Mouse (Mus musculus): ENCODE data around the gene Tspan33.

Tspan33 gene

DNA sequence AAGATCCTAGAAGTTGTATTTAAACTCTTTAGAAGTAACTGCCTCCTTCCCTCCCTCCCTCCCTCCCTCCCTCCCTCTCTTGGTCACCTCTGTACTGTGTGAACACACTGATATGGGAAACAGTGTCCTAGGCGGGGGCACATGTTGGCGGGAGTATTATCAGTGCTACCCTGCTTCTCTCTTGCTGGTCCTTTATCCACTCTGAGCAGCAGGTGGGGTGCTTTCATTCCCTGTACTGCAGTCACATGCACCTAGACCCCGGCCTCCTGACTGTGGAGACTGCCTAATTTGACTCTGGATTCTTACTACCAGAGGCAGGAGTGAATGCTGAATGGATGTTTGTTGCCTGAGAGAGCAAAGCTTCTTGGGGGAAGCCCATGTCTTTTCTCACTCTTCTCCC is 3.5 kb downstream of the Tspan33 start:
- no peak for ATAC-seq (ENCODE audit: low TSS enrichment)

DNA sequence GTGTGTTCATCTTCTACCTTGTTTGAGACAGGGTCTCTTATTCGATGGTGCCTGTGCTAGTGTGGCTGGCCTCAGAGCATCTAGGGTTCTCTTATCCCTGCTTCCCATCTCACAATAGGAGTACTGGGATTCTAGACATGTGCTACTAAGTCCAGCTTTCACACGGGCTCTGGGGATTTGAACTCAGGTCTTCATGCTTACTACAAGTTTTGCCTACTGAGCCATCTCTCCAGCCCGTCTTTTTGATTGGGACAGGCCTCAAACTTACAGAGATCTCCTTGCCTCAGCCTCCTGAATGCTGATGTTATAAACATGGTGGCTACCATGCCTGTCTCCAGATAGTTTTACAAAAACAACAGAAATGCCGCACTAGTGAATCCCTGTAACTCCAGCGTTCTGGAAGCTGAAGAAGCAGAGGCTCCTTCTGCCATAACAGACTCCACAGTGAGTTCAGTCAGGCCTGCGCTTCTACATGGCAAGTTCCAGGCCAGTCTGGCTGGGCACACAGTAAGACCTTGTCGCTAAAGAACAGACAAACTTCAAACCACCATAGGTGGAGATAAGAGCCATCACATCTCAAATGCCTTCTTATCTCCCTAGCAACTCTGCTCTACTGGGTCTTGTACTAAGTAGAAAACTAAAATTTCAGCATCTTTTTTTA is 5.2 kb downstream of the Tspan33 start:
- no peak for ATAC-seq (ENCODE audit: low TSS enrichment)

DNA sequence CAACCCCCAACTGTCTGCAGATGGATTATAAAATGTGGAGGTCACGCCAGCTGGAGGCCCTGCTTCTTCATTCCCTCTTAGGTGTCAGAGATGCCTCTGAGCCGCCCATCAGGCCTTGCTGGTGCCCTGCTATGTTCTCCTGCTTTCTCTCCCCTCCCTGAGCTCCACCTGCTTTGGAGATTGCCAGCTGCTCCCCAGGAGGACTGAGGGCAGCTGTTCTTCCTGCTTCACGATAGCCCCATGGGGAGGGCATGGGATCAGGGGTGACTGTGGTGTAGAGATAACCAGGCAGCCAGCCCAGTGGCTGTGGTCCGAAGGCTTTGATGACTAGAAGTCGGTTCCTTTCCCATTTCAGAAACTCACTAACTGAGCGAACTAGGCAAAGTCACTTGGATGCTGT is 7.0 kb downstream of the Tspan33 start:
- no peak for ATAC-seq (ENCODE audit: low TSS enrichment)

DNA sequence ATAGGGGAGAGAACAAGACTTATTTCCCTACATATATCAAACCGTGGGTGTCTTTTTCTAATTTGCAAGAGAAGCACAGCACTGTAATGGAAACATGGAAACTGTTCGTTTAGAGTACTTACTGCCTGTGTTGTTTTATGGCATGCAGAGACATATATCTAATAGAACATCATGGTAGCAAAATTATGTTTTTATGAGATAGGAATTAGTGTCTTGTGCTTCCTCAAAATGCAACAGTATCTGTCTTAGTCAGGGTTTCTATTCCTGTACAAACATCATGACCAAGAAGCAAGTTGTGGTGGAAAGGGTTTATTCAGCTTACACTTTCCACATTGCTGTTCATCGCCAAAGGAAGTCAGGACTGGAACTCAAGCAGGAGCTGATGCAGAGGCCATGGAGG is 8.1 kb downstream of the Tspan33 start:
- no peak for ATAC-seq (ENCODE audit: low TSS enrichment)

DNA sequence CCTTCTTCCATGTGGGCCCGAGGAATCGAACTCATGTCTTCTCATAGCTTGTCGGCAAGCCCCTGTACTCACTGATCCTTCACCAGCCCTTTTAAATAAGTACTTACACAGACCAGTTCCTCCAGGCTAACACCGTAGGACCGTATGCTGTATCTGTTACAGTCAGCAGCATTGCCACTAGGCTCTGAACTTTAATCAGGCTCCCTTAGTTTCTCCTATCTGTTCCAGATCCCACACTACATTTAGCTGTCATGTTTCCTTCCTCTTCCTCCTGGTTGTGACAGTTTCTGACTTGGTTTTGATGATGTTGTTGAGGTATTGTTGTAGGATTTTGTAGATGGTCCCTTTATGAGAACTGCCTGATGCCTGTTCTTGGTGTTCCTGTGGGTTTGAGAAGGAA is 10.1 kb downstream of the Tspan33 start:
- ATAC-seq (ENCODE audit: low TSS enrichment) = no peak

DNA sequence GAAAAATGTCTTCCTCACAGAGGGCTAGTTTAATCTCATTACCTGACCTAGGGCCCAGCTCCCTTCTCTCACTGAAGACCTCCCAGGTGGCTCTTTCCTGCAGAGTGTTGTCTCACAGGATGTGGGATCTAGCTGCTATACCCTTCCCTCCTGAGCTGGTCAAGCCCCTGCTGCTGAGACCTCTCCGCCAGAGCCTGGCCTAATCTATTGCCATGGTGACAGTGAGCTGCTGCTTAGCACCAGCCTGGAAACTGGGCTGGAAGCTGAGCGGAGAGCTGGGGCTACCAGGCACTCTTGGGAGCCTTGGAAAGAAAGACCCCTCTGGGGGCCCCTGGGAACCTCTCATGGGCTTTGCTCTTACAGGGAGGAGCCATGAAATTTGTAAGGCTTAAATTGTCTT is 13.9 kb downstream of the Tspan33 start:
- no peak for ATAC-seq (ENCODE audit: low TSS enrichment)

DNA sequence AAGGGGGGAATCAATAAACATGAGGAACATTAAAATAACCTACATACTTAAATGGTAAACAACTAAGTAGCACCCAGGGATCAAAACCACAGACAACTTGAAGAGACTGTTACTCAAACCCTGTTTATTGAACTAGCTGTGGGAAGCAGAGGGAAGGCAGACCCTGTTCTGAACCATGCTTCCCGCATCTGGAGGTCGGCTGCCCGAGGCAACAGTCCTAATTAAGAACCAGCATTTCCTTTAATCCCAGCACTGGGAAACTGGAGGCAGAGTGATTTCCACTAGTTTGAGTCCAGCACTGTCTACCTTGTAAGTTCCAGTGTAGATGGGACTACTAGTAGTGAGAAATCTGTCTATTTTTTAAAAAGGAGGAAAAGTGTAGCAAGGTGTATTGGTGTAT is 17.3 kb downstream of the Tspan33 start:
- ATAC-seq (ENCODE audit: low TSS enrichment) = no peak

DNA sequence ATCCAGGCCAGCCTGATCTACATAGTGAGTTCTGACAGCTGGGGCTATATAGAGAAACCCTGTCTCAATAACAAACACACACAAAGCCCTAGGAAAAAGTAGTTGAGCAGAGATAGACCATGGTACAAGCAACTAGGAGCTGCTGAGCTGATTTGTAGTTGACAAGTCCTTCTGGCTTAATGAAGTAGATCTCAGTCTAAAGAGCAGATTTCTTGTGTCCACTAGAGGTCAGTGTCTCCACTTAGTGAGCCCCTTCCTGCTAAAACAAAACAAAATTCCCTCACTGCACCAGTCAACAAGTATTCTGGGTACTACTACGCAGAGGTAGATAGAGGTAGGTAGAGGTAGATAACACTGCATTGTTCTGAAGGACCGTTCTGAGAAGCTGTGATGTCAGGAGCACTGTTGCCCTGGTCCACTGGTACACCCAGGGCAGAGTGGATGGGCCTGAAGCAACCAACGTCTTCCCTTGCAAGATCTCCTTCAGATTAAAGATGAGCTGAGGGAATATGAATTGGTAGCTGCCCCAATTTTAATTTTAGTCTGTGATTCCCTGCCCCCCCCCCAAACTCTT is 18.1 kb downstream of the Tspan33 start:
- ATAC-seq (ENCODE audit: low TSS enrichment) = peak; percentile 63; the same call in 1 of the 2 replicates

DNA sequence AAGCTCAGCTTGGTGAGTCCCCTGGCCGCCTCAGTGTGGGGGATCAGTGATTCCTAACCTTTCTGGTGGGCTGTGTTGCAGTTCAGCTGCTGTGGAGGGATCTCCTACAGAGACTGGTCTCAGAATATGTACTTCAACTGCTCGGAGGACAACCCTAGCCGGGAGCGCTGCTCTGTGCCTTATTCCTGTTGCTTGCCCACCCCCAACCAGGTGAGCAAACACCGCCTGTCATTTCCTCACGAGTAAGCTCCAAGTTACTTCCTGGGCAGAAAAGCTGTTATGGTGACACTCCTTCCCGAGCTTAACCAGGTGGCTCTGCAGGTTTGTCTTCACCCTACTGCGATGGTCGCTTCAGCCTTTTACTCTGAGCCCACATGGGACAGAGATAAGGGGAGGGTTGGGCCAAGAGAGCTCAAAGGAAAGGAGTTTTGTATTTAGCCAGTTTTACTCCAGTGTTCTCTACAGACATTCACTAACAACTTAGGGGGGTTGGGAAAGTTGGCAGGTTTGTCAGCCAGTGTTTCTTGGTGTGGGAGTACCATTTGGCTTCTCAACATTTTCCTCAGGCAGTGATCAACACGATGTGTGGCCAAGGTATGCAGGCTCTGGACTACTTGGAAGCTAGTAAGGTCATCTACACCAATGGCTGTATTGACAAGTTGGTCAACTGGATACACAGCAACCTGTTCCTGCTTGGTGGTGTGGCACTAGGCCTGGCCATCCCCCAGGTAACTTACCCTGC is 22.8 kb downstream of the Tspan33 start:
- ATAC-seq (ENCODE audit: low TSS enrichment) = 0 out of 2 replicates have a peak, but pooled peaks have one; percentile 14

DNA sequence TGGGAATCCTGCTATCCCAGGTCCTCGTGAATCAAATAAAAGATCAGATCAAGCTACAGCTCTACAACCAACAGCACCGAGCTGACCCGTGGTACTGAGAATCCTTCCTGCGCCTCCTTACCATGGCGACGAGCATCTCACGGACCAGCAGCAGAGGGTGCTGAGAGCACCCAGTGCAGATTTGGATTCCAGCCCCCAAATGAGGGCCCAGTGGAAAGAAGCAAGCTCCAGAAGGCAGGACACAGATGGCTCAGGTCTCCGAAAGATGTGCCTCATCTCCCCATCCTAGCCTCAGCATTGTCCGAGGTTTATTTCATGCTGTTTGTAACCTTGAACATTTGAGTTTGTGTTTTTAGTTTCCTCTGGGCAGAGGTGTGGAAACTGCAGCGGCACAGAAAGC is 23.5 kb downstream of the Tspan33 start:
- peak; percentile 42 for ATAC-seq (ENCODE audit: low TSS enrichment)

DNA sequence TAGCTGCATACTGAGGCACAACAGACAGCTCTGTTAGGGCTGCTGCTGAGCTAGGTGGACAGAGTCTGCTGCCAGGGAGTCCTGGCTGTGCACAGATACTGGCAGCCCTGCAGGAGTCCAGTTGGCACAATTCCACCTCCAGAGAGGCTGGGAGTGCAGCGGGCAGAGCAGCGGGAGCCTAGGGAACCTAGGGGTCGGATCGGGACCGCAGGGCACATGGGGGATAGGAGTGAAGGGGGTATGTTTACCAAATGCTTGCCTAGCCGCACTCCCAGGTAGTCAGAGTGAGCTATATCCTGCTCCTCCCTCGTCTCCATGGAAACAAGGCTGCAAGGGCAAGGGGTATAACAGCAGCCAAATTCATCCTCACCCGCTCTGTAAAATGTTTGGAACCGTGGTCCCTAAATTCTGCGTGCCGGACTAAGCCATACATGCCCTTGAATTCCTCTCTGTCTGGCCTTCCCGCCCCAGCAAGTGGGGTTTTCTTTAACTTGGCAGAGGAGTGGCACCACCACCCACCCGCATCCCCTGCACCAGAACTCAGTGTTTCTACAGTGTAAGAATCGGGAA is 24.0 kb downstream of the Tspan33 start:
- ATAC-seq (ENCODE audit: low TSS enrichment) = peak; percentile 55; the same call in 1 of the 2 replicates

DNA sequence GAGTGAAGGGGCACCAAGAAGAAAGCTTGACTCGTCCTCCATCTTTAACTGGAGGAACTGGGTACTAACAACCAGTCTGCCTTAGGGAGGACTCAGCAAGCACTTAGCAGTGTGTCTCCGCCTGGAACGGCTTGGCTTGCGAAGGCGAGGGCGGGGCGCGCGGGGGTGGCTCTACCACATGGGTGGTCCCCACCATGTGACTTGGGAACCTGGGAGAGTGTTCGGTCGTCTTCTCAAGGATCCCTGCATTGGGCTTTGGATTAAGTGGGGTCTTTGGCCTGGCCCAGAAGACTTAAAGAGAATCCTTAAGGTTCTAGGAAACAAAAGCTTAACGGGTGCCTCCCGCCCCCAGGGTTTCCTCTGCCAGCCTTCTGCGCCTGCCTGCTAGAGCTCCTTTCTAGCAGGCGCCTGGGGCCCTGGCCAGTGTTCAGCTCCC is 24.9 kb downstream of the Tspan33 start:
- ATAC-seq (ENCODE audit: low TSS enrichment) = peak; percentile 80

DNA sequence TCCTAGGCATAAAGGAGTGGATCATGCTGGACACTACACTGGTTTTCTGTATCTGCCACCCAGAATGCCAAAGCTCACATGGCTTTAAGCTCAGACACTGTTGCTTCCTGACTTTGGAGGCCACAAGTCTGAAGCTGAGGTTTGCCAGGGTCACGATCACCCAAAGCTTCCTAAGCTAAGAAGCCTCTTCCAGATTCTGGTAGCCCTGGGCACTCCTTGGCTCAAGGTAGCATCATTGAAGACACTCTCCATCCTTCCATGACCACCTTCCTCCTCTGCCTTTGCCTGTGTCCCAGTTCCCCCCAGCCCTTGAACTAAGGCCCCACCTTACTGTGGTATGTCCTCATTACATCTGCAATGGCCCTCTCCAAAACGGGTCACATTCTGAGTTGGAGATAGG is 27.9 kb downstream of the Tspan33 start:
- no peak for ATAC-seq (ENCODE audit: low TSS enrichment)

DNA sequence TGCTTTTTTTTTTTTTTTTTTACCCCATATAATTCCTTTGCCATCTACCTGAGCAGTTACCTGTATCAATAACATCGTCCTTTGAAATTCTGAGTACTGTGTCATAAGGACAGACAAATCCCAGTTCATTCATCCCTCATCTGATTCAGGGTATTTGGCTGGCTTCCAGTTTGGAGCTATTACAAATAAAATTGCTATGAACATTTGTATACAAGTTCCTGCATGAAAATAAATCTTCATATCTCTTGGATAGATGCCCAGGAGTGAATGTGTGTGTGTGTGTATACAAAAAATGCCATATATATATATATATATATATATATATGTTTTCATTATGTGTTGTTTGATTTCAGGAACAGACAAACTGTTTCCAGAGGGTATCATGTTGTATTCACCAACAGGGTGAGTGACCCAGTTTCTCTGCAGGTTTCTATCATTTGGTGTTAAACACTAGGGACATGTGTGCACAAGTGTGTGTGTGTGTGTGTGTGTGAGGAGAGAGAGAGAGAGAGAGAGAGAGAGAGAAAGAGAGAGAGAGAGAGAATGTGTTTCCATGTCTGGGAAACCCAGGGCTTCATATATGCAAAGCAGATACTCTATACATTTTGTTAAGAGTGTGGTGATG is 32.7 kb downstream of the Tspan33 start:
- no peak for ATAC-seq (ENCODE audit: low TSS enrichment)

DNA sequence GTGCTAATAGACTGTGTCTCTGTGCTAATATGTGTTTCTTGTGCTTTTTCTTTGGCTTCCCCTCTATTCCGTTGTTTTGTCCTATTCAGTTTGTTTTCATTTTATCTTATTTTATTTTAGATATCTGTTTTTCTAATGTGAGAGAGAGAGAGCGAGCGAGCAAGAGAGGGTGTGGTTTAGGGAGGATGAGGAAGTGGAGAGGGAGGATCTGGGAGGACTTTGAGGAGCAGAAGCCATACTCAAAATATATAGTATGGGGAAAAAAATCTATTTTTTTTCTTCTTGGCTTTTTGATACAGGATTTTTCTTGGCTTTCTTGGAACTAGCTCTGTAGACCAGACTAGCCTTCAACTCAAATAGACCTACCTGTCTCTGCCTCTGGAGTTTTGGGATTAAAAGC is 34.0 kb downstream of the Tspan33 start:
- no peak for ATAC-seq (ENCODE audit: low TSS enrichment)

DNA sequence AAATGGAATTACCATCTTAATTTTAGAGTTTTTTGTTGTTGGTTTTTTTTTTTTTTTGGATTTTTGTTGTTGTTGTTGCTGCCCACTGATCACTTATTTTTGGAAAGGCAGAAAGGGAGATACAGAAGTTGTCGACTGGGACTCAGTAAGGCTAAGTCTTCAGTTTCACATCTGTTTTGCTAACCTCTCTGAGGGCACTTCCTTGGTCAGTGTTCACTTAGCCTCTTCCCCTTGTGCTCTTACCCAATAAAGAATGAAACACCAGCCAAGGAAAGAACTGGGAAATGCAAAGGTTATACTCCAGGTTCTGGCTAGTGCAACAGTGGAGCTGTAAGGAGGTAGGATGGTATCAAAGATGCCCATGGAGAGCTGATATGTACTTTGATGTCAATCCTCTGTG is 35.5 kb downstream of the Tspan33 start:
- no peak for ATAC-seq (ENCODE audit: low TSS enrichment)

DNA sequence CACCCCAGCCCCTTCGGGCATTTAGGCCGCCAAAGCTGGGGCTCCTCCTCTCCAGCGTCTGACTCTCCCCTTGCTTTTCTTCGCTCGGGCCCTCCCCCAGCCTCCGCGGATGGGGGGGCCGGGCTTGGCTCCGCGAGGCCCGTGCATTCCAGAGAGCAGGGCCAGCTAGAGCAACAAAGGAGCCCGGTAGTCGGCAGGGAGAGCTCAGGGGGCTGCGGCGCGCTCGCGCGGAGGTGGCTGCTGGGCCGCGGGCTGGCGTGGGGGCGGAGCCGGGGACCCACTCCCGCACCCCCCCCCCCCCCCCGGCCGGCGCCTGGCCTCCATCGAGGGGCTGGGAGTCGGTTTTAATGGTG is 41.3 kb downstream of the Tspan33 start, which contains the start of gene Smo:
Gene Smo (plus strand): TSS at position 168 of the 353 bp plus-strand sequence.
- ATAC-seq (ENCODE audit: low TSS enrichment) = peak; percentile 74

DNA sequence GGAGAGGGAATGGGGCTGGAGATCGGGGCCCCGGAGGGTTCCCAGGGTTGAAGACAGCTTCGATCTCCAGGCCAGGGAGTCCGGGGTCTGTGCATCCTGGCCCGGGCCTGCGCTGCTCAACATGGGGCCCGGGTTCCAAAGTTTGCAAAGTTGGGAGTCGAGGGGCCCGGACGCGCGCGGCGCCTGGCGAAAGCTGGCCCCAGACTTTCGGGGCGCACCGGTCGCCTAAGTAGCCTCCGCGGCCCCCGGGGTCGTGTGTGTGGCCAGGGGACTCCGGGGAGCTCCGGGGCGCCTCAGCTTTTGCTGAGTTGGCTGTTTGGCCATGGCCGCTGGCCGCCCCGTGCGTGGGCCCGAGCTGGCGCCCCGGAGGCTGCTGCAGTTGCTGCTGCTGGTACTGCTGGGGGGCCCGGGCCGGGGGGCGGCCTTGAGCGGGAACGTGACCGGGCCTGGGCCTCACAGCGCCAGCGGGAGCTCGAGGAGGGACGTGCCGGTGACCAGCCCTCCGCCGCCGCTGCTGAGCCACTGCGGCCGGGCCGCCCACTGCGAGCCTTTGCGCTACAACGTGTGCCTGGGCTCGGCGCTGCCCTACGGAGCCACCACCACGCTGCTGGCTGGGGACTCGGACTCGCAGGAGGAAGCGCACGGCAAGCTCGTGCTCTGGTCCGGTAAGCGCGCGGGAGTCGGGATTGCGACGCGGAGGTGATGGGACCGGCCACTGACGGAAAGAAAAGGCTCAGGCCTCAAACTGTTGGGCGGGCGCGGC is 41.8 kb downstream of the Tspan33 start:
- ATAC-seq (ENCODE audit: low TSS enrichment) = peak; percentile 79; the same call in 1 of the 2 replicates

DNA sequence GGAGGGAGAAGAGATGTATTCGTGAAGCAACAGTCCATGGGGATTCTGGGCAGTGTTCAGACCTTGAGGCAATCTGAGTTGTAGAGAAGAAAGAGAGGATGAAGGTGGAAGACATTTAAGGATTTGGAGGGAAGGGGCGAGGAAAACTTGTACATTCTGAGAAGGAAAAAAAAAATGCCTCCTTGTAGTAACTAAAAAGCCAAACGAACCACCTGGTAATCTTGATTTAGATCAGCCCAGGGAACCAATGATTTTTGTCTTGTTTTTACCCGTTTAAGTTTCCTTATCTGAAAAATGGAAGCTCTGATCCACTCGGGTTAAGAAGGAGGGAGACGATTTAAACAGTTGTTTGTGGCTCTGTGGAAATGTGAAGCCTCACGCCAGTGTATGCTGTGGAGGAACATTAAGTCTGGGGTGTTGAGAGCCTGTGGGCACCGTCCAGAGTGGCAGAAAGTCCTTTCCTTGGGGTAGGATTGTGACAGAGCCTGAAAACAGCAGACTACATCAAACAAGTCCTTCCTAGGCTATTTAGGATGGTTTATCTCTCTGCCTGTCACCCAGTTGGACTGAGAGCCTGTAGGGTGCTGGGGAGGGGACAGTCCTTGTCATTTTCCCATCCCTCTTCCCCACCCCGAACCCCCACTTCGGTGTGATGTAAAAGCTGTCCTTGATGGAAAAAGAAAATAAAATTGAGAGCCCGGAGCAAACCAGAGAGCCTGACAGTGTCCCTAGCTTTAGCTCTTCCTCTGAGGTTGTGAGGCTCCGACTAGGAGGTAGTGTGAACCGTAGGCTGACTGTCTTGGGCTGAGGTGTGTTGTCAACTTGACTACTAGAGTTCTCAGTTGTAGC is 42.8 kb downstream of the Tspan33 start:
- no peak for ATAC-seq (ENCODE audit: low TSS enrichment)

DNA sequence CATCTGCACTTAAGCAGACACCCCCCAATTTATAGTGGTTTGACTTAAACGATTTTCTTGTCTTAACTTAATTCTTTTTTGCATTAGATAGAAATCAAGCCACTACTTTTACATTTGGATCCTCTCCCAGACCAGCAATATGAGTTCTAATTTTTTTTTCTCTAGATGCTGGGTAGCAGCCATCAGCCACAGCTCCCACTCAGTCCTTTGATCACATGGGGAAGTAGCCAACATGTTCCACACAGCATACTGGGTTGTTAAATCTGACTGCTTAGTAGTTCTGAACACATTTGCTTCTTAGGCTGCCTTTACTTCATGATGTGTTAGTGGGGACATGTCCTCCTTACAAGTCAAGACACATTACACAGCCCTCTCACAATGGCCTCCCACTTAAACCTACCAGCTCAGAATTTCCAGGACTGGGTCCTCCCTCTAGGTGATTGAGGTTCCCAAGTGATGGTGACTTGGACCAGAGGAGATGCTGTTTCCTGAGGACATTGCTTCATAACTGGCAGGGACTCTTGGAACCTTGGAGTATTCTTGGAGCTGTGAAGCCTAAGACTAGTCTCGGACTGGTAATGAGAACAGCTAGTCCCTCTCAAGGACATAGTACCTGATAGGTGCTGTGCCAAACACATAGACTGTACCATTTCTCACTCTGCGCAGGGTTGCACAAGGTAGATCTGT is 57.6 kb downstream of the Tspan33 start:
- peak; percentile 90 for ATAC-seq (ENCODE audit: low TSS enrichment)

Data from frontal cortex, adult (tissue).